Mouse (Mus musculus) liver, embryonic 12.5 days (tissue): ENCODE results near the gene Cep164. TPM values are rescaled to one million over a fixed set of nuclear protein-coding genes. Genes with fewer than 3 reads are reported as not detected.

ENCODE experiments used
- ATAC-seq: fragments of 200-750 bp; cut with Nextera tagmentation; 2 replicates; pipeline ENCODE4 v1.8.0; 2017; ENCODE audit warnings: moderate number of reproducible peaks, mild to moderate bottlenecking, moderate library complexity
- H3K27ac ChIP-seq: fragments of 300-500 bp; sonication (generic); 2 replicates; pipeline ENCODE4 v1.5.1; 2016; ENCODE audit warnings: mild to moderate bottlenecking
- H3K27me3 ChIP-seq: fragments of 300-500 bp; sonication (generic); replicated peaks from 2 replicates; pipeline ENCODE4 v1.6.1; 2016; ENCODE audit warnings: mild to moderate bottlenecking, moderate library complexity
- H3K36me3 ChIP-seq: fragments of 300-500 bp; sonication (generic); 2 replicates; pipeline ENCODE4 v1.6.1; 2016; ENCODE audit warnings: mild to moderate bottlenecking, moderate library complexity
- H3K4me1 ChIP-seq: fragments of 300-500 bp; sonication (generic); 2 replicates; pipeline ENCODE4 v1.6.1; 2016
- H3K4me2 ChIP-seq: fragments of 300-500 bp; sonication (generic); 2 replicates; pipeline ENCODE4 v1.6.1; 2016; ENCODE audit warnings: mild to moderate bottlenecking, moderate library complexity
- H3K4me3 ChIP-seq: fragments of 300-500 bp; sonication (generic); 2 replicates; pipeline ENCODE4 v1.5.1; 2016; ENCODE audit warnings: mild to moderate bottlenecking, moderate library complexity
- H3K9ac ChIP-seq: fragments of 300-500 bp; sonication (generic); 2 replicates; pipeline ENCODE4 v1.6.1; 2016; ENCODE audit warnings: mild to moderate bottlenecking, moderate library complexity
- H3K9me3 ChIP-seq: fragments of 300-500 bp; sonication (generic); replicated peaks from 2 replicates; pipeline ENCODE4 v1.6.1; 2016; ENCODE audit warnings: mild to moderate bottlenecking, moderate library complexity
- WGBS: fragments of 180-500 bp; shearing (Covaris S2); methylation state at CpG from one replicate; pipeline ENCODE4 v1.1.7; 2016; ENCODE audit not compliant: insufficient replicate concordance; 5-methylcytosine and 5-hydroxymethylcytosine counted together
- polyA plus RNA-seq: library from polyadenylated mRNA; unstranded; fragments of >200 nt; fragmentation: Nextera tagmentation; extraction: Ambion mirVana; gene quantifications from 2 replicates; pipeline ENCODE4 v1.2.1, GENCODE M21; 2016

The Cep164 gene
- polyA plus RNA-seq, 1 experiment from 2014 or later = 6.2 TPM

DNA sequence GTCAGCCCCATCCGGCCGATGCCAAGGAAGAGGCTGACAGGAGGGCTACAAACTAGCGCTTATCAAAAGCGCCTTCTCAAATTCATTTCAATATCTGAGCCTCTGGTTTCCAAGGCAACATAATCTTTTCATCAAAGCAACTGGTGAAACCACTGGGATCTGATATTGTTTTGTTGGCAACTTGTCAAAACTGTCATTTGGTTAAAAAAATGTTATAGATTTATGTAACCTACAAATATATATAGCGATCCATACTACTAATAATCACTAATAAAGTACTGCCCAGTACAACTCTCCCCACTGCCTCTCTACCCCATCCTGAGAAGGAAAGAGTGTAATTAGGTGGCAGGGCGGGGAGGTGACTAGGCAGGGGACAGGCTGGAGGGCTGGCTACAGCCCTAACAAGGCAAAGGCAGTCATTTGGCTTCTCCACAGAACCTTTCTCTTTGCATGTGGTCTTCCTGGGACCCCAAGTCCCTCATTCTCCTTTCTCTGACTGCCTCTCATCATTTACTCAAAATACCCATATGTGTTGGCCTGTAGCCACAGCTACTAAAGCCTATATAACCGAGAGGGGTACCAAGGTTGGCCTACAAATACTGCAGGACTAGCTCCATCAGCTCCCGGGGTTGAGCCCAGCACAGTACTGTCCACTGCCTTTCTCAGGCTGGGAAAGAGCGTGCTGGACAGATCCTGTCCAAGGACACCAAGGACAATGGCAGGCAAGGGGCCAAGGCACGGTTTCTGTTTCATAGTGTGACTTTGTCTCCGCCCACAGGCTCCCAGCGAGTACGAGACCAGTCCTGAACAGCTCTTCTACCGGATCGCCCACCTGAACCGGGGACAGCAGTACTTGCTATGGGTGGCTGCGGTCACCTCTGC, 88.5 kb downstream of the Cep164 start:
- H3K4me2 ChIP-seq = no peak overlapping the region
- H3K27me3 ChIP-seq = peaks cover 20% of the 10 kb centered on the region; the same call in 1 of the 2 replicates
- no peak for ATAC-seq
- H3K36me3 ChIP-seq = no peaks in the 10 kb centered on the region
- H3K9me3 ChIP-seq = no peaks in the 10 kb centered on the region
- H3K9ac ChIP-seq = no peak overlapping the region
- H3K27ac ChIP-seq = no peak overlapping the region
- no peaks in the 10 kb centered on the region for H3K4me1 ChIP-seq
- H3K4me3 ChIP-seq = no peak overlapping the region
- WGBS = 60% methylated on average over 17 of the region's 17 CpGs

GRCm38 (mm10) chr9:45739001-45739701, 89.3 kb downstream of the Cep164 start:
- peaks cover 18% of the 10 kb centered on the region; the same call in 1 of the 2 replicates for H3K27me3 ChIP-seq
- H3K4me2 ChIP-seq = no peak overlapping the region
- 50% methylated on average over 12 of the region's 12 CpGs for WGBS
- no peak overlapping the region for H3K27ac ChIP-seq
- H3K9me3 ChIP-seq = no peaks in the 10 kb centered on the region
- no peak overlapping the region for H3K9ac ChIP-seq
- H3K36me3 ChIP-seq = no peaks in the 10 kb centered on the region
- no peaks in the 10 kb centered on the region for H3K4me1 ChIP-seq
- no peak for ATAC-seq
- H3K4me3 ChIP-seq = no peak overlapping the region

- no peaks in the 10 kb centered on the region for H3K9me3 ChIP-seq
- no peaks in the 10 kb centered on the region for H3K4me1 ChIP-seq
- no peak overlapping the region for H3K27ac ChIP-seq
- H3K27me3 ChIP-seq = no peaks in the 10 kb centered on the region; the same call in 1 of the 2 replicates
- ATAC-seq = no peak
- H3K4me3 ChIP-seq = no peak overlapping the region
- no peaks in the 10 kb centered on the region for H3K36me3 ChIP-seq
- no peak overlapping the region for H3K4me2 ChIP-seq
- no peak overlapping the region for H3K9ac ChIP-seq
- 45% methylated on average over 6 of the region's 6 CpGs for WGBS
Observed at GRCm38 (mm10) chr9:45733246-45733645, 95.2 kb downstream of the Cep164 start.

- no peak for ATAC-seq
- Histone ChIP-seq H3K9me3 (no peaks in the 10 kb centered on the region), H3K9ac (no peak overlapping the region), H3K4me3 (no peak overlapping the region), H3K27ac (no peak overlapping the region), H3K36me3 (no peaks in the 10 kb centered on the region), H3K4me2 (no peak overlapping the region), H3K27me3 (no peaks in the 10 kb centered on the region; the same call in 1 of the 2 replicates), H3K4me1 (no peaks in the 10 kb centered on the region)
- 67% methylated on average over 5 of the region's 5 CpGs for WGBS
Observed at GRCm38 (mm10) chr9:45731851-45732250, 96.6 kb downstream of the Cep164 start.

GRCm38 (mm10) chr9:45719997-45720396, 108.5 kb downstream of the Cep164 start:
- 53% methylated on average over 7 of the region's 7 CpGs for WGBS
- no peak for ATAC-seq
- no peak overlapping the region for H3K4me2 ChIP-seq

More at GRCm38 (mm10) chr9:45719997-45720396, 108.5 kb downstream of the Cep164 start:
- Histone ChIP-seq H3K9ac (no peak overlapping the region), H3K27me3 (0 out of 2 replicates have a peak, but pooled peaks cover 3% of the 10 kb centered on the region), H3K27ac (no peak overlapping the region), H3K9me3 (no peaks in the 10 kb centered on the region), H3K36me3 (no peaks in the 10 kb centered on the region), H3K4me1 (no peaks in the 10 kb centered on the region), H3K4me3 (no peak overlapping the region)

Other genes starting within 250 kb of the Cep164 start
- gene Bace1, start 9.9 kb upstream of the Cep164 start, polyA plus RNA-seq = 9.0 and 9.4 TPM in 2 replicates
- gene Pcsk7, start 77.8 kb upstream of the Cep164 start, polyA plus RNA-seq = 9.8 and 10.6 TPM in 2 replicates
- gene Rnf214, start 78.2 kb upstream of the Cep164 start, polyA plus RNA-seq = 17.5 and 24.0 TPM in 2 replicates
- gene Tagln, start 107.4 kb upstream of the Cep164 start, polyA plus RNA-seq = 9.2 and 11.0 TPM in 2 replicates
- 31.5 and 33.3 TPM in 2 replicates for gene Sidt2, start 126.6 kb upstream of the Cep164 start, polyA plus RNA-seq
- 118 and 125 TPM in 2 replicates for gene Pafah1b2, start 184.0 kb upstream of the Cep164 start, polyA plus RNA-seq
- 6.8 and 7.1 TPM in 2 replicates for gene Sik3, start 184.1 kb upstream of the Cep164 start, polyA plus RNA-seq